Mouse (Mus musculus): ENCODE data around the gene 2410004B18Rik.
A peak's percentile ranks its signal among the peaks of the same experiment; 100 is the strongest.
"Not testable (repeated sequence)": the region's sequence is repeated elsewhere in the genome, so short reads cannot be mapped to it uniquely, and the experiment has no call there.

2410004B18Rik gene

GRCm38 (mm10) chr3:145937505-145938404 lies at the start of gene 2410004B18Rik:
TSS of gene 2410004B18Rik (plus strand) at chr3:145938014.
- peak; percentile 92 for DNase-seq

GRCm38 (mm10) chr3:145890346-145891132 lies 47.3 kb upstream of the 2410004B18Rik start:
- DNase-seq: no peak

GRCm38 (mm10) chr3:145892451-145892850 lies 45.4 kb upstream of the 2410004B18Rik start:
- DNase-seq: no peak

- no peak for DNase-seq
Observed at GRCm38 (mm10) chr3:145894131-145894530, 43.7 kb upstream of the 2410004B18Rik start.

GRCm38 (mm10) chr3:145897749-145898148 lies 40.1 kb upstream of the 2410004B18Rik start:
- DNase-seq: no peak

GRCm38 (mm10) chr3:145899832-145900231 lies 38.0 kb upstream of the 2410004B18Rik start:
- DNase-seq: no peak

GRCm38 (mm10) chr3:145903530-145903929 lies 34.3 kb upstream of the 2410004B18Rik start:
- no peak for DNase-seq

- peak; percentile 34 for DNase-seq
Observed at GRCm38 (mm10) chr3:145904850-145905776, 32.7 kb upstream of the 2410004B18Rik start.

GRCm38 (mm10) chr3:145906582-145906981 lies 31.2 kb upstream of the 2410004B18Rik start:
- DNase-seq: no peak

GRCm38 (mm10) chr3:145912512-145912911 lies 25.3 kb upstream of the 2410004B18Rik start:
- DNase-seq: no peak

- DNase-seq: no peak
Observed at GRCm38 (mm10) chr3:145913263-145913662, 24.6 kb upstream of the 2410004B18Rik start.

GRCm38 (mm10) chr3:145913942-145914341 lies 23.9 kb upstream of the 2410004B18Rik start:
- not testable (repeated sequence) for DNase-seq

- DNase-seq: no peak
Observed at GRCm38 (mm10) chr3:145916374-145916773, 21.4 kb upstream of the 2410004B18Rik start.

GRCm38 (mm10) chr3:145916826-145917225 lies 21.0 kb upstream of the 2410004B18Rik start:
- DNase-seq: no peak

GRCm38 (mm10) chr3:145922019-145922854 lies 15.6 kb upstream of the 2410004B18Rik start, which contains the start of gene Bcl10:
TSS of gene Bcl10 (plus strand) at chr3:145922804.
- no peak for DNase-seq

GRCm38 (mm10) chr3:145922971-145923370 lies 14.8 kb upstream of the 2410004B18Rik start:
- DNase-seq: no peak

- DNase-seq: peak; percentile 99
Observed at GRCm38 (mm10) chr3:145923874-145924577, 13.8 kb upstream of the 2410004B18Rik start.

- DNase-seq: peak; percentile 51
Observed at GRCm38 (mm10) chr3:145924649-145925337, 13.0 kb upstream of the 2410004B18Rik start.

- no peak for DNase-seq
Observed at GRCm38 (mm10) chr3:145925506-145925905, 12.3 kb upstream of the 2410004B18Rik start.
